Mouse (Mus musculus): Measurements from ENCODE around the gene Tenm4. TPM values are rescaled to one million over a fixed set of nuclear protein-coding genes. Genes with fewer than 3 reads are reported as not detected.

The Tenm4 gene
- total RNA-seq, 2 experiments from 2014 or later: 0.13 to 0.73 TPM

GRCm38 (mm10) chr7:96768718-96769117 lies 597.7 kb downstream of the Tenm4 start:
- Histone ChIP-seq H3K4me3 (no peak overlapping the region), H3K27ac (no peak overlapping the region)
- intact Hi-C loops (cut with DNase I): no loop called here
- no peak for DNase-seq
- no peak for TF ChIP-seq CTCF (IDR thresholded peaks at IDR 0.05)

- intact Hi-C loops (cut with DNase I): loop anchor here (10.0 kb wide), 1 partner anchor 255 kb away; no protein-coding TSS in a partner anchor
- DNase-seq: no peak
- TF ChIP-seq CTCF (IDR thresholded peaks at IDR 0.05): peak; percentile 57
Measured at GRCm38 (mm10) chr7:96769784-96770183, 598.7 kb downstream of the Tenm4 start.

GRCm38 (mm10) chr7:96772966-96773365 lies 601.9 kb downstream of the Tenm4 start:
- H3K27ac ChIP-seq: no peak overlapping the region
- intact Hi-C loops (cut with DNase I): loop anchor here (10.0 kb wide), 1 partner anchor 258 kb away; no protein-coding TSS in a partner anchor
- no peak overlapping the region for H3K4me3 ChIP-seq
- no peak for DNase-seq
- TF ChIP-seq CTCF (IDR thresholded peaks at IDR 0.05): no peak

More at GRCm38 (mm10) chr7:96769784-96770183, 598.7 kb downstream of the Tenm4 start:
- Histone ChIP-seq H3K4me3 (no peak overlapping the region), H3K27ac (no peak overlapping the region)

GRCm38 (mm10) chr7:96773585-96774225 lies 602.7 kb downstream of the Tenm4 start:
- no peak for DNase-seq
- Histone ChIP-seq H3K4me3 (no peak overlapping the region), H3K27ac (no peak overlapping the region)
- intact Hi-C loops (cut with DNase I): loop anchor here (10.0 kb wide), 1 partner anchor 259 kb away; no protein-coding TSS in a partner anchor
- no peak for TF ChIP-seq CTCF (IDR thresholded peaks at IDR 0.05)

GRCm38 (mm10) chr7:96775080-96775486 lies 604.0 kb downstream of the Tenm4 start:
- Histone ChIP-seq H3K27ac (no peak overlapping the region), H3K4me3 (no peak overlapping the region)
- no peak for DNase-seq
- intact Hi-C loops (cut with DNase I): loop anchor here (10.0 kb wide), 1 partner anchor 260 kb away; no protein-coding TSS in a partner anchor
- TF ChIP-seq CTCF (IDR thresholded peaks at IDR 0.05): no peak

- no peak overlapping the region for H3K4me3 ChIP-seq
- H3K27ac ChIP-seq: no peak overlapping the region
- intact Hi-C loops (cut with DNase I): loop anchor here (2.0 to 10.0 kb wide), 2 partner anchors 137 to 263 kb away; no protein-coding TSS in a partner anchor
- DNase-seq: no peak
- TF ChIP-seq CTCF (IDR thresholded peaks at IDR 0.05): no peak
Measured at GRCm38 (mm10) chr7:96777938-96778600, 607.0 kb downstream of the Tenm4 start.

- intact Hi-C loops (cut with DNase I): loop anchor here (2.0 to 10.0 kb wide), 2 partner anchors 136 to 264 kb away; no protein-coding TSS in a partner anchor
- H3K4me3 ChIP-seq: no peak overlapping the region
- peak; percentile 33 for DNase-seq
Measured at GRCm38 (mm10) chr7:96778601-96778969, 607.5 kb downstream of the Tenm4 start.

GRCm38 (mm10) chr7:96780556-96780955 lies 609.5 kb downstream of the Tenm4 start:
- DNase-seq: no peak
- no peak overlapping the region for H3K4me3 ChIP-seq
- no peak overlapping the region for H3K27ac ChIP-seq
- no peak for TF ChIP-seq CTCF (IDR thresholded peaks at IDR 0.05)
- intact Hi-C loops (cut with DNase I): no loop called here

More at GRCm38 (mm10) chr7:96778601-96778969, 607.5 kb downstream of the Tenm4 start:
- TF ChIP-seq CTCF (IDR thresholded peaks at IDR 0.05): peak; percentile 62
- H3K27ac ChIP-seq: no peak overlapping the region

- no peak for TF ChIP-seq CTCF (IDR thresholded peaks at IDR 0.05)
- Histone ChIP-seq H3K27ac (no peak overlapping the region), H3K4me3 (no peak overlapping the region)
- intact Hi-C loops (cut with DNase I): no loop called here
- DNase-seq: no peak
Measured at GRCm38 (mm10) chr7:96781068-96781467, 610.0 kb downstream of the Tenm4 start.

GRCm38 (mm10) chr7:96782686-96783085 lies 611.6 kb downstream of the Tenm4 start:
- no peak for DNase-seq
- intact Hi-C loops (cut with DNase I): no loop called here
- TF ChIP-seq CTCF (IDR thresholded peaks at IDR 0.05): no peak
- Histone ChIP-seq H3K4me3 (no peak overlapping the region), H3K27ac (no peak overlapping the region)

- H3K27ac ChIP-seq: no peak overlapping the region
- no peak for DNase-seq
- no peak for TF ChIP-seq CTCF (IDR thresholded peaks at IDR 0.05)
- no peak overlapping the region for H3K4me3 ChIP-seq
- intact Hi-C loops (cut with DNase I): no loop called here
Measured at GRCm38 (mm10) chr7:96785808-96786207, 614.8 kb downstream of the Tenm4 start.

- no peak for DNase-seq
- Histone ChIP-seq H3K4me3 (no peak overlapping the region), H3K27ac (no peak overlapping the region)
- TF ChIP-seq CTCF (IDR thresholded peaks at IDR 0.05): no peak
- intact Hi-C loops (cut with DNase I): no loop called here
Measured at GRCm38 (mm10) chr7:96786262-96787044, 615.4 kb downstream of the Tenm4 start.
